Mouse (Mus musculus) heart, embryonic 11.5 days (tissue): ENCODE data around the gene Acap2. TPM values are rescaled to one million over a fixed set of nuclear protein-coding genes. Genes with fewer than 3 reads are reported as not detected.
A peak's percentile ranks its signal among the peaks of the same experiment; 100 is the strongest.

Source experiments
- ATAC-seq: fragments of 200-750 bp; cut with Nextera tagmentation; replicated peaks from 2 replicates; pipeline ENCODE4 v1.8.0; 2017; ENCODE audit warnings: moderate library complexity; ENCODE audit not compliant: insufficient number of reproducible peaks, low FRiP score, low TSS enrichment
- H3K27ac ChIP-seq: fragments of 300-500 bp; sonication (generic); 2 replicates; pipeline ENCODE4 v1.5.1; 2014; ENCODE audit warnings: mild to moderate bottlenecking, low read depth, low read length
- H3K27me3 ChIP-seq: fragments of 300-500 bp; sonication (generic); 2 replicates; pipeline ENCODE4 v1.6.1; 2014; ENCODE audit warnings: mild to moderate bottlenecking, low read length, mixed read lengths; ENCODE audit not compliant: control insufficient read depth, insufficient read depth
- H3K36me3 ChIP-seq: fragments of 300-500 bp; sonication (generic); 2 replicates; pipeline ENCODE4 v1.6.1; 2014; ENCODE audit warnings: mild to moderate bottlenecking, low read length, moderate library complexity, mixed read lengths; ENCODE audit not compliant: control insufficient read depth, insufficient read depth
- H3K4me1 ChIP-seq: fragments of 300-500 bp; sonication (generic); 2 replicates; pipeline ENCODE4 v1.6.1; 2014; ENCODE audit warnings: low read length; ENCODE audit not compliant: control insufficient read depth, insufficient read depth
- H3K4me2 ChIP-seq: fragments of 300-500 bp; sonication (generic); 2 replicates; pipeline ENCODE4 v1.6.1; 2014; ENCODE audit warnings: mild to moderate bottlenecking, moderate library complexity
- H3K4me3 ChIP-seq: fragments of 300-500 bp; sonication (generic); 2 replicates; pipeline ENCODE4 v1.5.1; 2014; ENCODE audit warnings: low read depth, low read length
- H3K9ac ChIP-seq: fragments of 300-500 bp; sonication (generic); 2 replicates; pipeline ENCODE4 v1.6.1; 2014; ENCODE audit warnings: mild to moderate bottlenecking, low read depth, low read length, moderate library complexity
- H3K9me3 ChIP-seq: fragments of 300-500 bp; sonication (generic); replicated peaks from 2 replicates; pipeline ENCODE4 v1.6.1; 2016; ENCODE audit warnings: low read length; ENCODE audit not compliant: control insufficient read depth
- WGBS: fragments of 180-500 bp; shearing (Covaris S2); extraction: QIAGEN DNeasy Blood & Tissue Kit; methylation state at CpG from one replicate; pipeline ENCODE4 v1.1.7; 2014; ENCODE audit not compliant: insufficient replicate concordance; 5-methylcytosine and 5-hydroxymethylcytosine counted together
- polyA plus RNA-seq: library from polyadenylated mRNA; unstranded; fragments of >200 nt; fragmentation: Nextera tagmentation; extraction: Ambion mirVana; gene quantifications from 2 replicates; pipeline ENCODE4 v1.2.1, GENCODE M21; 2014

Gene Acap2
- polyA plus RNA-seq, 1 experiment from 2014 or later: 14.7 TPM

- H3K4me3 ChIP-seq: no peak overlapping the region
- no peak overlapping the region for H3K4me2 ChIP-seq
- no peak overlapping the region for H3K9ac ChIP-seq
- no peak for ATAC-seq
- H3K36me3 ChIP-seq: no peaks in the 10 kb centered on the region; the same call in 1 of the 2 replicates
- H3K27me3 ChIP-seq: no peaks in the 10 kb centered on the region
- WGBS: 89% methylated on average over 5 of the region's 5 CpGs
- H3K27ac ChIP-seq: no peak overlapping the region
- H3K9me3 ChIP-seq: no peaks in the 10 kb centered on the region
- peaks cover 5% of the 10 kb centered on the region for H3K4me1 ChIP-seq
Observed at GRCm38 (mm10) chr16:31077396-31077795, 123.6 kb downstream of the Acap2 start.

DNA sequence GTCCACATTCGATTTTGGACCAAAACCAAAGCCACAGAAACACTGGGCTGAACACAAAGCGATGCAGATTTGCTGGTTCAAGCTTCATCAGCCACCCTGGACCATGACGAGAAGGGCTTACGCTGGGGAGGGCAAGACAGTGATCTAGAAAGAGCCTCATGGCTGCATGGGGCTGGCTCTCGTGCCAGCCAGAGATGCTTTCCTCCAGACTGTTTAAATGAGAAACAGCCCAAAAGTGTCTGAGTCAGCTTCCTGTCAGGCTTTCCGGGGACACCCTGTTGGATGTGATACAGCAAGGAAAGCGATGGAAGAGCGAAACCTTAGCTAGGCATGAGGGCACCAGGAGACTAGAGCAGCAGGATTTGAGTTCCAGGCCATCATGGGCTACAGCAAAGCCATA is 124.6 kb downstream of the Acap2 start:
- no peaks in the 10 kb centered on the region for H3K27me3 ChIP-seq
- no peak overlapping the region for H3K4me3 ChIP-seq
- no peak for ATAC-seq
- H3K36me3 ChIP-seq: no peaks in the 10 kb centered on the region; the same call in 1 of the 2 replicates
- no peak overlapping the region for H3K27ac ChIP-seq
- H3K9me3 ChIP-seq: no peaks in the 10 kb centered on the region
- no peak overlapping the region for H3K4me2 ChIP-seq
- H3K9ac ChIP-seq: no peak overlapping the region
- peaks cover 5% of the 10 kb centered on the region for H3K4me1 ChIP-seq
- WGBS: 70% methylated on average over 8 of the region's 8 CpGs

GRCm38 (mm10) chr16:31074324-31074908 is 126.6 kb downstream of the Acap2 start:
- Histone ChIP-seq H3K27me3 (no peaks in the 10 kb centered on the region), H3K4me1 (peaks cover 14% of the 10 kb centered on the region), H3K4me2 (no peak overlapping the region), H3K4me3 (no peak overlapping the region), H3K9ac (no peak overlapping the region), H3K36me3 (no peaks in the 10 kb centered on the region; the same call in 1 of the 2 replicates), H3K27ac (no peak overlapping the region), H3K9me3 (no peaks in the 10 kb centered on the region)
- WGBS: 73% methylated on average over 3 of the region's 3 CpGs
- no peak for ATAC-seq

- Histone ChIP-seq H3K9me3 (no peaks in the 10 kb centered on the region), H3K4me1 (peaks cover 21% of the 10 kb centered on the region), H3K4me2 (no peak overlapping the region), H3K27me3 (no peaks in the 10 kb centered on the region), H3K4me3 (no peak overlapping the region), H3K27ac (no peak overlapping the region), H3K36me3 (no peaks in the 10 kb centered on the region; the same call in 1 of the 2 replicates), H3K9ac (no peak overlapping the region)
- 76% methylated on average over 6 of the region's 6 CpGs for WGBS
- ATAC-seq: no peak
Observed at GRCm38 (mm10) chr16:31071731-31072130, 129.3 kb downstream of the Acap2 start.

DNA sequence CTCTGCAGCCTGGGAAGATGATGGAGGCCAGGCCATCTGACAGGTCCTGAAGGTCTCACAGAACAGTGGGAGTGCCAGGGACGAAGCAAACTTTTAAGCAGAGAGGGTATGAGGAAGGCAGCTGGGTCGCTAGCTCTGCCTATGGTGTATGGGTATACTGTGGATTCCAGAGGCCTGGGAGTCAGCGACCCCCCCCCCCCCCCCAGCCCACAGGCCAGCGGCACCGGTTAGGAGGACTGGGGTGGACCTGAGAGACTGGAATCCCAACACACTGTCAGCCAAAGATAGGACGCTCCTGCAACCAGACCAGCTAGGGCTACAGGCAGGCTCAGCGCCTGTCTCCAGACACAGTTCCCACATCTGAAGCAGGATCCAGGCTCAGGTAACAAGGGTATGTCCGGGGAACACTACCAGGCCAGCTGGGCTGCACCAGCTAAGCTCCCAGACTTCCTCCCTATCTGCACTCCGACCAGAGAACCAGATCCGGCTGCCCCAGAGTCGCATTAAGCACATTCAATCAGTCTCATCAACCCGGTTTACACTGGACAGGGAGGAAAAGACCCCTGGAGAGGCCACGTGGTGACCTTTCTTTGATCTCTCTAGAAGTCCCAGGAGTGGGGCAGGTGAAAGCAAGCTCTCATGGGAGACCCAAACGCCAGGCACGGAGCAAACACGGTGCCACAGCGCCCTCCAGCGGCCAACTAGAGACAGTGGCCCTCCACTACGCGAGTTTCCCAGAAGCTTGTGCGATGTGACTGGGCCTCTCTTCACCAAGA is 130.5 kb downstream of the Acap2 start:
- Histone ChIP-seq H3K9me3 (no peaks in the 10 kb centered on the region), H3K27me3 (no peaks in the 10 kb centered on the region), H3K4me1 (peaks cover 27% of the 10 kb centered on the region), H3K36me3 (no peaks in the 10 kb centered on the region; the same call in 1 of the 2 replicates), H3K4me2 (peak overlapping the region; percentile 48), H3K4me3 (peak overlapping the region; percentile 20), H3K27ac (no peak overlapping the region), H3K9ac (peak overlapping the region; percentile 52)
- ATAC-seq: 0 out of 2 replicates have a peak, but pooled peaks have one; percentile 20
- WGBS: 13% methylated on average over 21 of the region's 21 CpGs

DNA sequence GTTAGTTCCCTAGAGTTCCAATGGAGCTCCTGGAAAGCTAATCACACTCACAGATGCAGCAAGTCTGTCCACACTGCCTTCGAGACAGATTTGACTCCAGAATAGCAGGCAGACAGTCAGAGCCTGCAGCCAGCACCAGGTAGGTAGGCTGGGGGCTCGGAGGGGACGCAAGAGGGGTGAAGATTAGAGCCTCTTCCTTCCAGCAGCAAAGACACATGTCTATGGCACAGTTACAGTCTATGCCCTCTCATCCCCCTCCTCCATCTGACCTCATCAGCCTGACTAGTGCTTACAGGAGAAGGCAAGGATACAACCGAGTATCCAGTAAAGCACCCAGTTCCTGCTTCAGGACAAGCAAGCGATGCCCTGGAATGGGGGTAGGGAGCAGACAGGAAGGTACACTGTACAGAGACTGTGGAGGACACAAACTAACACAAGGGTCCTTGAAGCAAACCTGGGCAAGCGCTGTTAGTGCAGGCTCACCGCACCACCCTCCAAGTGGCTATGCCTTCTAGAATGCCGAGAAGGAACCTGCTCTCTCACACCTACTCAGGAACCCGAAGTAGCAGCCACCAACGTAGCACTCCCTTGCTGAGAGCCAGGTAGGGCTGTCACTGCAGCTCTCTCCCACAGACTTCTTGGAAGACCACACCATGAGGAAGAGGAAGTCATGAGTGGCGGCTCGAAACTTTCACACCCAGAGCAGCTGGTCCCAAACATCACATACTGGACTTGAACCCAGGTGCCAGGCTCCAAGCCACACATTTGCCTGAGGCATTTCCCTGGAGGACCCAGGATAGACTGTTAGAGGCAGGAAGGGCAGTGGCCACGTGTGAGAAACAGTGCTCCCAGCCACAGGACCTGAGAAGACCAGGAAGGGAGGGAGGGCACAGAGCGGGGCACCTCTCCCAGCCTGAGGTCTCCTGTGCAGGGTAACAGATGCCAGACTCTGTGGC is 131.6 kb downstream of the Acap2 start:
- Histone ChIP-seq H3K4me1 (peaks cover 27% of the 10 kb centered on the region), H3K4me2 (no peak overlapping the region), H3K27me3 (no peaks in the 10 kb centered on the region), H3K36me3 (no peaks in the 10 kb centered on the region; the same call in 1 of the 2 replicates), H3K9me3 (no peaks in the 10 kb centered on the region), H3K4me3 (no peak overlapping the region), H3K9ac (no peak overlapping the region; the same call in 1 of the 2 replicates), H3K27ac (no peak overlapping the region)
- ATAC-seq: no peak
- WGBS: 78% methylated on average over 14 of the region's 14 CpGs

GRCm38 (mm10) chr16:31068280-31068679 is 132.8 kb downstream of the Acap2 start:
- no peak overlapping the region for H3K4me2 ChIP-seq
- H3K4me1 ChIP-seq: peaks cover 27% of the 10 kb centered on the region
- no peak for ATAC-seq
- H3K9ac ChIP-seq: 0 out of 2 replicates have a peak overlapping the region, but pooled peaks have one; percentile 28
- H3K9me3 ChIP-seq: no peaks in the 10 kb centered on the region
- 87% methylated on average over 7 of the region's 7 CpGs for WGBS
- H3K36me3 ChIP-seq: no peaks in the 10 kb centered on the region; the same call in 1 of the 2 replicates
- no peak overlapping the region for H3K27ac ChIP-seq
- H3K27me3 ChIP-seq: no peaks in the 10 kb centered on the region
- no peak overlapping the region for H3K4me3 ChIP-seq
